ENCODE assay signal across 8 mouse cellular contexts in genomic region chr9:114710345-114710744, GRCm38 (mm10). TPM values are rescaled to one million over a fixed set of nuclear protein-coding genes. Genes with fewer than 3 reads are reported as not detected.
DNase-seq lines count a peak whose midpoint lies in the region; ATAC-seq and TF ChIP-seq lines count a peak whose summit lies in the region.

No protein-coding gene starts in this region.

- no peak overlapping the region for H3K4me3 ChIP-seq in heart, postnatal 0 days (ENCODE audit: low read depth, low read length)
- no peak overlapping the region for H3K4me3 ChIP-seq in limb, embryonic 10.5 days

- no peak overlapping the region for H3K9ac ChIP-seq in heart, postnatal 0 days (replicated peaks; ENCODE audit: low read depth, low read length)

- no peak overlapping the region for H3K27ac ChIP-seq in heart, postnatal 0 days (ENCODE audit: low read depth)
- no peak overlapping the region for H3K27ac ChIP-seq in limb, embryonic 10.5 days

- H3K4me1 ChIP-seq in heart, postnatal 0 days (ENCODE audit: control insufficient read depth, insufficient read depth): no peaks in the 10 kb centered on the region
- no peaks in the 10 kb centered on the region for H3K4me1 ChIP-seq in limb, embryonic 10.5 days

- intact Hi-C loops in heart, postnatal 14 days (cut with DNase I): no loop called here

- H3K36me3 ChIP-seq in heart, postnatal 0 days (replicated peaks; ENCODE audit: control insufficient read depth, insufficient read depth, low read length): peaks cover 84% of the 10 kb centered on the region
- peaks cover 96% of the 10 kb centered on the region for H3K36me3 ChIP-seq in limb, embryonic 10.5 days

- no peak for TF ChIP-seq EP300 in heart, postnatal 0 days (IDR thresholded peaks at IDR 0.05; ENCODE audit: low read depth)

- WGBS in heart, postnatal 0 days: 71% methylated on average over 7 of the region's 7 CpGs
- WGBS in limb, embryonic 10.5 days: 85% methylated on average over 7 of the region's 7 CpGs

- peak; percentile 44 for TF ChIP-seq CTCF in heart, postnatal 0 days (IDR thresholded peaks at IDR 0.05; ENCODE audit: low read depth)

- no peaks in the 10 kb centered on the region for H3K9me3 ChIP-seq in heart, postnatal 0 days (replicated peaks; ENCODE audit: control insufficient read depth, low read length)
- H3K9me3 ChIP-seq in limb, embryonic 10.5 days (replicated peaks): no peaks in the 10 kb centered on the region

- ATAC-seq in heart, postnatal 0 days (ENCODE audit: insufficient read depth, low read depth): no peak; the same call in 1 of the 2 replicates

- H3K27me3 ChIP-seq in heart, postnatal 0 days (ENCODE audit: control insufficient read depth, insufficient read depth, low read length): no peaks in the 10 kb centered on the region
- H3K27me3 ChIP-seq in limb, embryonic 10.5 days (ENCODE audit: low read depth, poor library complexity, severe bottlenecking): no peaks in the 10 kb centered on the region

- H3K4me2 ChIP-seq in heart, postnatal 0 days (ENCODE audit: low read depth, low read length): no peak overlapping the region

- DNase-seq in heart, postnatal 0 days (ENCODE audit: low spot score): no peak
- DNase-seq in heart, postnatal 14 days: no peak
- peak; percentile 44 for DNase-seq in 3T3-L1 (ENCODE audit: low read depth, low spot score)
- peak; percentile 55 for DNase-seq in T-cell, adult 2 months (ENCODE audit: low spot score)
- DNase-seq in limb, embryonic 10.5 days (ENCODE audit: low spot score): peak; percentile 37
- DNase-seq in layer of hippocampus, adult 9-11 months: no peak
- DNase-seq in ovary, postnatal 36 days (ENCODE audit: low spot score): no peak
- DNase-seq in urinary bladder, postnatal 4 days (ENCODE audit: low spot score in 2 of 2): no peak

RNA-seq across cellular contexts. Expression of gene Cmtm6, which starts 20.6 kb away (rescaled TPM):
- 22.8 and 30.1 TPM in 2 replicates for total RNA-seq in heart, postnatal 0 days (2014; rRNA removed; ENCODE audit: low replicate concordance)
- 29.9 and 33.8 TPM in 2 replicates for polyA plus RNA-seq in heart, postnatal 0 days (2015; fragmentation: Nextera tagmentation; extraction: Ambion mirVana)
- total RNA-seq in heart, postnatal 14 days (2021): 10 to 100 TPM; 28.4 to 30.4 TPM
- polyA plus RNA-seq in limb, embryonic 10.5 days (2016; fragmentation: Nextera tagmentation; extraction: Ambion mirVana): 28.9 and 29.4 TPM in 2 replicates

RNA-seq across cellular contexts. Expression of gene Dync1li1, which starts 21.8 kb away (rescaled TPM):
- 76.0 and 84.0 TPM in 2 replicates for total RNA-seq in heart, postnatal 0 days (2014; rRNA removed; ENCODE audit: low replicate concordance)
- polyA plus RNA-seq in heart, postnatal 0 days (2015; fragmentation: Nextera tagmentation; extraction: Ambion mirVana): 70.5 and 75.2 TPM in 2 replicates
- total RNA-seq in heart, postnatal 14 days (2021): 10 to 100 TPM; 76.2 to 78.2 TPM
- 76.8 and 78.2 TPM in 2 replicates for polyA plus RNA-seq in limb, embryonic 10.5 days (2016; fragmentation: Nextera tagmentation; extraction: Ambion mirVana)

Comparison
In these comparisons a context has a peak if more than half of its experiments do, and no peak if none do; other contexts are left out.
1. DNase-seq: peak in 3T3-L1 (single experiment), T-cell, adult 2 months (single experiment) and limb, embryonic 10.5 days (single experiment); none in heart, postnatal 0 days (single experiment), heart, postnatal 14 days (0 of 2), layer of hippocampus, adult 9-11 months (single experiment), ovary, postnatal 36 days (single experiment) and urinary bladder, postnatal 4 days (0 of 2).